Mouse (Mus musculus) R1 (cell line): Measurements from ENCODE around the gene Jph4.

Experiments used
- DNase-seq: peaks from one replicate; pipeline ENCODE4 v3.0.0-alpha.2; 2018; ENCODE audit warnings: low read depth, low spot score

Jph4 gene

GRCm38 (mm10) chr14:55116425-55117200, at the start of gene Jph4:
TSS of gene Jph4 (minus strand) at chr14:55116935.
- peak; percentile 46 for DNase-seq

GRCm38 (mm10) chr14:55164172-55164806, 47.6 kb upstream of the Jph4 start:
- DNase-seq, result no peak

GRCm38 (mm10) chr14:55162168-55162567, 45.4 kb upstream of the Jph4 start:
- DNase-seq, result no peak

GRCm38 (mm10) chr14:55161098-55161634, 44.4 kb upstream of the Jph4 start:
- peak; percentile 90 for DNase-seq

- DNase-seq, result no peak
Measured at GRCm38 (mm10) chr14:55160251-55161071, 43.7 kb upstream of the Jph4 start.

GRCm38 (mm10) chr14:55157322-55158065, 40.8 kb upstream of the Jph4 start:
- DNase-seq, result no peak

GRCm38 (mm10) chr14:55152951-55153481, 36.3 kb upstream of the Jph4 start:
- DNase-seq, result peak; percentile 50

- no peak for DNase-seq
Measured at GRCm38 (mm10) chr14:55152174-55152573, 35.4 kb upstream of the Jph4 start.

- DNase-seq, result no peak
Measured at GRCm38 (mm10) chr14:55150985-55151384, 34.2 kb upstream of the Jph4 start.

- peak; percentile 43 for DNase-seq
Measured at GRCm38 (mm10) chr14:55149041-55149440, 32.3 kb upstream of the Jph4 start.

- DNase-seq, result peak; percentile 74
Measured at GRCm38 (mm10) chr14:55148363-55148915, 31.7 kb upstream of the Jph4 start.

GRCm38 (mm10) chr14:55146829-55147401, 30.2 kb upstream of the Jph4 start:
- DNase-seq, result no peak

GRCm38 (mm10) chr14:55146324-55146723, 29.6 kb upstream of the Jph4 start:
- no peak for DNase-seq

- DNase-seq, result no peak
Measured at GRCm38 (mm10) chr14:55139313-55139712, 22.6 kb upstream of the Jph4 start.

GRCm38 (mm10) chr14:55135676-55136075, 18.9 kb upstream of the Jph4 start:
- DNase-seq, result no peak

- no peak for DNase-seq
Measured at GRCm38 (mm10) chr14:55126521-55126920, 9.8 kb upstream of the Jph4 start.

GRCm38 (mm10) chr14:55125711-55126110, 9.0 kb upstream of the Jph4 start:
- DNase-seq, result no peak

- DNase-seq, result no peak
Measured at GRCm38 (mm10) chr14:55122359-55122758, 5.6 kb upstream of the Jph4 start.

- DNase-seq, result peak; percentile 89
Measured at GRCm38 (mm10) chr14:55121947-55122346, 5.2 kb upstream of the Jph4 start.

GRCm38 (mm10) chr14:55119421-55120134, 2.8 kb upstream of the Jph4 start:
- DNase-seq, result peak; percentile 67
